Mouse (Mus musculus): ENCODE data around the gene Ccl12. TPM values are rescaled to one million over a fixed set of nuclear protein-coding genes. Genes with fewer than 3 reads are reported as not detected.

Gene Ccl12
- polyA plus RNA-seq (2011; ENCODE audit: insufficient read depth, insufficient read length, low replicate concordance, missing spikeins) = not detected in 2 replicates

DNA sequence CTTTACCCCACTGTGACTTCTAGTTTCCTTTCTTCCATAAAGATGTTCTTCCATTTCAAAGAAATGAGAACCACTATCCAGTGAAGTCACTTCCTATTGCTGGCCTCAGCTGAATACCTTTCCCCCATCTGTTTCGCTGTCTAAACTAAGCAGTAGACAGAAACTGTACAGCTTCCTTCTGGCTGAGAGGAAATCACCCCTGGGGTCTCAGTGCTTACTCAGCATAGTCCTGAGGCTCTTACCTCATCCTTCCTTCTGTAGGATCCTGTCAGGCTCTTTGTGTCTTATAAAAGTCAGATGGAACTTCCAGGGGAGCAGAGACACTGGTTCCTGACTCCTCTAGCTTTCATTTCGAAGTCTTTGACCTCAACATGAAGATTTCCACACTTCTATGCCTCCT, at the start of gene Ccl12:
Gene Ccl12, plus strand, starts transcription at position 317 of the 400 bp plus-strand sequence.
- 37% methylated on average over 2 of the region's 2 CpGs for WGBS
- Histone ChIP-seq H3K27ac (ENCODE audit: control insufficient read depth, insufficient read depth, low read depth, low read length, poor library complexity) (no peak within 1 kb of the TSS), H3K4me1 (ENCODE audit: control insufficient read depth, insufficient read depth, low read length) (no peaks in the 10 kb centered on the region; the same call in 1 of the 2 replicates), H3K4me3 (replicated peaks; ENCODE audit: control insufficient read depth, low read depth, low read length) (no peak within 1 kb of the TSS)
- TF ChIP-seq CTCF (IDR thresholded peaks at IDR 0.05; ENCODE audit: control insufficient read depth, insufficient read depth, low read length) (no peak), POLR2A (IDR thresholded peaks at IDR 0.05; ENCODE audit: borderline replicate concordance, control insufficient read depth, low read depth, low read length) (no peak)

DNA sequence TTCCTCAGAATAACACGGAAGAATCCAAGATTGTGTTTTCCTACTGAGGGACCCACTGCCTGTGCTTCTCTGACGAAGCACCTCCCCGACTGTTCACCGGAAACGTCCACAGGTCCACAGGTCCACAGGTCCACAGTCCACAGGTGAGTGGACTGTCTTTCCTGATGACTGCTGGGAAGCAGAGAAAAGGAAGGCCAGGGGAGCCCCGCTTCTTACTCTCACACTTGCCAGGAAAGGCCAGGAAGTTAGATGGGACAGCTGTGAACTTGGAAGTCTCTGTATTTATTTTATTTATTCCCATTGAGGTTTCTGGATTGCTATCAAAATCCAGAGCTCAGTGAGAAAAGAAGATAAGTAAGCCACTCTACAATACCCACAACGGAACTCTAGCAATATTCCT, 47.8 kb upstream of the Ccl12 start:
- 86% methylated on average over 7 of the region's 7 CpGs for WGBS
- Histone ChIP-seq H3K4me3 (replicated peaks; ENCODE audit: control insufficient read depth, low read depth, low read length) (no peak overlapping the region), H3K27ac (ENCODE audit: control insufficient read depth, insufficient read depth, low read depth, low read length, poor library complexity) (no peak overlapping the region), H3K4me1 (ENCODE audit: control insufficient read depth, insufficient read depth, low read length) (no peaks in the 10 kb centered on the region)
- TF ChIP-seq POLR2A (IDR thresholded peaks at IDR 0.05; ENCODE audit: borderline replicate concordance, control insufficient read depth, low read depth, low read length) (no peak), CTCF (IDR thresholded peaks at IDR 0.05; ENCODE audit: control insufficient read depth, insufficient read depth, low read length) (no peak)

DNA sequence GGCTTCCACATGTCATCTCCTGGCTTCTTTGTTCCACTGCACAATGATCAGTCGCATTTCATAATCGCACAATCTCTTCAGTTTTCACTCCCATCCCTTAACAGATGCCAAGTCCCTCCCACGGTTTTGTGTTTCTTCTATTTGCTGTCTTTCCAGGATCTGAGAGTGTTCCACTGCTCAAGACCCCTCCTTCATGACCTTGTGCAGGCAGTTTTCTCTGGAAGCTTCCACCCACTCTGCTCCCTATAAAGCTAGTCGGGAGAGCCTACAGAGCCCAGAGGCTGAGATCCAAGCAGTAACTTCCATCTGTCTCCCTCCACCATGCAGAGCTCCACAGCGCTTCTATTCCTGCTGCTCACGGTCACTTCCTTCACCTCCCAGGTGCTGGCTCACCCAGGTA, 44.0 kb upstream of the Ccl12 start, which contains the start of gene Ccl11:
Gene Ccl11, plus strand, starts transcription at position 178 of the 400 bp plus-strand sequence.
- Histone ChIP-seq H3K4me3 (replicated peaks; ENCODE audit: control insufficient read depth, low read depth, low read length) (no peak within 1 kb of the TSS), H3K4me1 (ENCODE audit: control insufficient read depth, insufficient read depth, low read length) (no peaks in the 10 kb centered on the region), H3K27ac (ENCODE audit: control insufficient read depth, insufficient read depth, low read depth, low read length, poor library complexity) (no peak within 1 kb of the TSS)
- TF ChIP-seq POLR2A (IDR thresholded peaks at IDR 0.05; ENCODE audit: borderline replicate concordance, control insufficient read depth, low read depth, low read length) = no peak
- no peak for TF ChIP-seq CTCF (IDR thresholded peaks at IDR 0.05; ENCODE audit: control insufficient read depth, insufficient read depth, low read length)
- 78% methylated on average over 6 of the region's 6 CpGs for WGBS

DNA sequence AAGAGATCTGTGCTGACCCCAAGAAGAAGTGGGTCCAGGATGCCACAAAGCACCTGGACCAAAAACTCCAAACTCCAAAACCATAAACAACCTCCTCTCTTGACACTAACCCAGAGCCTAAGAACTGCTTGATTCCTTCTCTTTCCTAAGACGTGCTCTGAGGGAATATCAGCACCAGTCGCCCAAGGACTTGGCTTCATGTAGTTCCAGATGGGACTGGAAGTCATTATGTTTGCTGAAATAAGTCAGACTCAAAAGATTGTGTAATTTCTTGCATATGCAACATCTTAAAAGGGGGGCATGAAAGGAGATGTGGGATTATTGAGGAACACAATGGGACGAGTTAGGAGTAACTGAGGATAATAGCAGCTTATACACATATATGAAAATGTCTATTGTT, 39.4 kb upstream of the Ccl12 start:
- no peaks in the 10 kb centered on the region for H3K4me1 ChIP-seq (ENCODE audit: control insufficient read depth, insufficient read depth, low read length)
- H3K4me3 ChIP-seq (replicated peaks; ENCODE audit: control insufficient read depth, low read depth, low read length) = no peak overlapping the region
- TF ChIP-seq POLR2A (IDR thresholded peaks at IDR 0.05; ENCODE audit: borderline replicate concordance, control insufficient read depth, low read depth, low read length) = no peak
- TF ChIP-seq CTCF (IDR thresholded peaks at IDR 0.05; ENCODE audit: control insufficient read depth, insufficient read depth, low read length) = no peak
- WGBS = 56% methylated on average over 3 of the region's 3 CpGs
- no peak overlapping the region for H3K27ac ChIP-seq (ENCODE audit: control insufficient read depth, insufficient read depth, low read depth, low read length, poor library complexity)

DNA sequence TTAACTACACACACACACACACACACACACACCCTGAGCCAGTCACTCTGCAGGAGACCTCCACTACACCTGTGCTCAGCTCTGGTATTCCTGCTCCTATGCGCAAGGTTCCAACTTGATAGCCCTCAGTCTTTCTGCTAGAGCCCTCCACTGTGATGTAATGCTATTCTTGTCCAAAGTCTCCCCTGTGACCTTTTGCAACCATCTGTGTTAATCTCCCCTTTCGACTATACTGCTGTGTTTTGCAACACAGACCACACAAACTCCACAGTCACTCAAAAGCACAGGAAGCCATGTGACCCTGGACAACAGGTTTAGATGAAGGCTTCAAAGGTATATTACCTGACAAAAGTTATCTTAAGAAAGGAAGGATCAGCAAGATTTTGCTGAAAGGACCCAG, 38.2 kb upstream of the Ccl12 start:
- Histone ChIP-seq H3K4me1 (ENCODE audit: control insufficient read depth, insufficient read depth, low read length) (no peaks in the 10 kb centered on the region), H3K4me3 (replicated peaks; ENCODE audit: control insufficient read depth, low read depth, low read length) (no peak overlapping the region), H3K27ac (ENCODE audit: control insufficient read depth, insufficient read depth, low read depth, low read length, poor library complexity) (no peak overlapping the region)
- WGBS = 57% methylated on average over 2 of the region's 2 CpGs
- no peak for TF ChIP-seq CTCF (IDR thresholded peaks at IDR 0.05; ENCODE audit: control insufficient read depth, insufficient read depth, low read length)
- no peak for TF ChIP-seq POLR2A (IDR thresholded peaks at IDR 0.05; ENCODE audit: borderline replicate concordance, control insufficient read depth, low read depth, low read length)

DNA sequence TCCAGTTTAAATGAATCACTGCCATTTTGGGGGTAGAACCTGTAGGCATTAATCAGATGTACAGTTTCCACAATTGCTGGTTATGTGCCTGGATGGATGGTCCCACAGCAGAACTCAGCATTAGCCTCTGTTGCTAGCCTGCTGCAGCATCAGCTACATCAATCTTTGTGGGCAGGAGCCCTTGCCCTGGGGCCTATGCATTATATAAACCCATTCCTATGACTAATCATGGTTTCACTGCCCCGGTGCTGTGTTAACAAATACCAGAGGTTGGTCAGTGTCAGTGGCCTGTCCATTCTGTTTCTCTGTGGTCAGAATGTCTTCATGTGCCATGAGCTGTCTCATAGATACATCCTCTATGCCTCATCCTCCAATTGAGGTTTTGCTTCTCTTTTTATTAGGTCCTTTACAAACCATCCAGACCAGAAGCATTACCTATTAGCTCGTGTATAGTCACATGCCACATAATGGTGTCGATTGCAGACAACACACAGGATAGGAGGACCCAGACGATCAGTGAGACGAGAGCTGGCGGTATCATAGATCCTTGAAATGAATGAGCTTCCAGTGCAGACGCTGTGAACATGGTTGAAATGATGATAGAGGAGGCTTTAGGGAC, 34.6 kb upstream of the Ccl12 start:
- 80% methylated on average over 7 of the region's 7 CpGs for WGBS
- H3K27ac ChIP-seq (ENCODE audit: control insufficient read depth, insufficient read depth, low read depth, low read length, poor library complexity) = no peak overlapping the region
- no peaks in the 10 kb centered on the region for H3K4me1 ChIP-seq (ENCODE audit: control insufficient read depth, insufficient read depth, low read length)
- H3K4me3 ChIP-seq (replicated peaks; ENCODE audit: control insufficient read depth, low read depth, low read length) = no peak overlapping the region
- TF ChIP-seq CTCF (IDR thresholded peaks at IDR 0.05; ENCODE audit: control insufficient read depth, insufficient read depth, low read length) = no peak
- no peak for TF ChIP-seq POLR2A (IDR thresholded peaks at IDR 0.05; ENCODE audit: borderline replicate concordance, control insufficient read depth, low read depth, low read length)

DNA sequence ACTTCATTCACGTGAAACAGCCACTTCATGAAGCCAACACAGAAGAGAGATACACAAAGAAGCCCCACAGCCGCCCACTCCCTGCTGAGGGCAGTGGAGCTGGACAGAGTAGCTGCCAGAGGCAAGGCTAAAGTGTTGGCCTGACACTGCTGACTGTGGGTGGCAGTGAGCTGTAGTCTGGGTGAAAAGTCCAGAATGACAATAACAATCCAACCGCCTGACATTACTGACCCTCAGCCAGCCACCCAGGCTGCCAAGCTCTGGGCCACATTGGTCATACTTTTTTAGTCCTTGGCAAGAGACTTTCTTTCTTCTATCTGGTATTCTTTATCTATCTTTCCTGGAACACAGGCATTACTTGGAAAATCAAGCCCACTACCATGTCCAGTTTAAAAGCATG, 30.6 kb upstream of the Ccl12 start:
- Histone ChIP-seq H3K27ac (ENCODE audit: control insufficient read depth, insufficient read depth, low read depth, low read length, poor library complexity) (no peak overlapping the region), H3K4me1 (ENCODE audit: control insufficient read depth, insufficient read depth, low read length) (no peaks in the 10 kb centered on the region)
- WGBS = 76% methylated on average over 3 of the region's 3 CpGs

DNA sequence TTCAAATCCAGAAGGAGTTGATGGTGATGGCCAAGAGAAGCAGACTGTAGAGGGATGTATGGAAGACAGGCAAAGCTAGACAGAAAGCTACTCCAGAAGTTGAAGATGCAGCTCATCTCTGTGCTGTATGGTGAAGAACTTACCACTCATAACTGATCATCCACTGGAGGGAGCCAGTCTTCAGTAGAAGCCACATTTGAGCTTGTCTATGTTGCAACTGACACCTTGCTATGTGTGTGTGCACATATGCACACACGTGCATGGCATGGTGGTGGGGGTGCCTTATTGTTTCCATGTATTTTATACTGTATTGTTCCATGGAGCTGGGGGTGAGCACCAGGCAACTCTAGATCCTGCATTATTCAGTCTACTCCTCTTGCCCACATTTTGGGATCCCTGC, 29.3 kb upstream of the Ccl12 start:
- no peak for TF ChIP-seq CTCF (IDR thresholded peaks at IDR 0.05; ENCODE audit: control insufficient read depth, insufficient read depth, low read length)
- H3K4me3 ChIP-seq (replicated peaks; ENCODE audit: control insufficient read depth, low read depth, low read length) = no peak overlapping the region
- 49% methylated on average over 1 of the region's 1 CpGs for WGBS
- no peaks in the 10 kb centered on the region for H3K4me1 ChIP-seq (ENCODE audit: control insufficient read depth, insufficient read depth, low read length)
- no peak overlapping the region for H3K27ac ChIP-seq (ENCODE audit: control insufficient read depth, insufficient read depth, low read depth, low read length, poor library complexity)

More for the DNA sequence above, 30.6 kb upstream of the Ccl12 start:
- H3K4me3 ChIP-seq (replicated peaks; ENCODE audit: control insufficient read depth, low read depth, low read length) = no peak overlapping the region
- TF ChIP-seq CTCF (IDR thresholded peaks at IDR 0.05; ENCODE audit: control insufficient read depth, insufficient read depth, low read length) (no peak), POLR2A (IDR thresholded peaks at IDR 0.05; ENCODE audit: borderline replicate concordance, control insufficient read depth, low read depth, low read length) (no peak)

DNA sequence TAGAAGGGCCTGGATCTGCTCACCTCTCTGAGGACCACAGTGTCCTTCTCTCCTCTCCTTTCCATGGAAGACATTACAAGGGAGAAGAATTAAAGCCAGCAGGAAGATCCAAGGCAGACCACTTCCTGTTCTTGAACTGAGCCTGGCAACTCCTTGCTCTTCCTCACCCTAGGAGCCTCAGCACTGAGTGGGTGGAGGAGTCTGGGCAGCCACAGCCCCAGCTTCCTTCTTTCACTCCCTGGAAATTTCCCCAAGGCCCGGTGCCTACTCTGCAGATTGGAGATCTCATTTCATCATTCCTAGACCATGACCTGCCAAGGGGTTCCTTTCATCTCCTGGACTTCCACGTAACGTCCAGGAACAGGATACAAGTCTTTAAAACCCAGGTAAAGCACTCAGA, 28.7 kb upstream of the Ccl12 start:
- no peak overlapping the region for H3K4me3 ChIP-seq (replicated peaks; ENCODE audit: control insufficient read depth, low read depth, low read length)
- no peaks in the 10 kb centered on the region for H3K4me1 ChIP-seq (ENCODE audit: control insufficient read depth, insufficient read depth, low read length)
- 53% methylated on average over 3 of the region's 3 CpGs for WGBS
- H3K27ac ChIP-seq (ENCODE audit: control insufficient read depth, insufficient read depth, low read depth, low read length, poor library complexity) = no peak overlapping the region
- TF ChIP-seq POLR2A (IDR thresholded peaks at IDR 0.05; ENCODE audit: borderline replicate concordance, control insufficient read depth, low read depth, low read length) = no peak
- no peak for TF ChIP-seq CTCF (IDR thresholded peaks at IDR 0.05; ENCODE audit: control insufficient read depth, insufficient read depth, low read length)
